Mouse (Mus musculus): Measurements from ENCODE around the gene Vmn1r58. TPM values are rescaled to one million over a fixed set of nuclear protein-coding genes. Genes with fewer than 3 reads are reported as not detected.
"Not testable (repeated sequence)": the region's sequence is repeated elsewhere in the genome, so short reads cannot be mapped to it uniquely, and the experiment has no call there.

Vmn1r58 gene
- not detected in 2 replicates for polyA plus RNA-seq (2015; fragmentation: Nextera tagmentation; extraction: Ambion mirVana)

DNA sequence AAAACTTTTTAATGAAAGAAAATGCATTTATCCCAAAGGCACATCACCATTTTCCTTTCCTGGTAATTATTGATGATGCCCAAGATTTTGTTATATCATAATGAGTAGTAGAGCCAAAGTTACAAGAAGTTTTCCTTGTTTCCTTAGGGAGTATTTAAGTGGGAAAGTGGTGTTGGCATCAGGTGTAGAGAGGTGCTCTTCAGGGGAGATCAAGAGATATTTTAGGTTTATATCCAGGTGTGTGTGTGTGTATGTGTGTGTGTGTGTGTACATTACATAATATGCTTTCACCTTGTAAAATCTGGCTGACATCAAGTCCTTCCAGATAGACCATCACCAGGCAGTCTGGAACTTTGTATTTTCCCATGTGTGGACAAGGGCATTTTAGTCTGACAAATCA lies at the start of gene Vmn1r58:
TSS of gene Vmn1r58 (minus strand) at position 101 of the 400 bp plus-strand sequence.
- not testable (repeated sequence) for ATAC-seq (ENCODE audit: low read depth); H3K4me1 ChIP-seq (replicated peaks; ENCODE audit: control insufficient read depth, insufficient read depth, low read length); H3K9me3 ChIP-seq (ENCODE audit: control insufficient read depth, low read length); H3K36me3 ChIP-seq (ENCODE audit: control insufficient read depth, insufficient read depth, low read length); H3K4me3 ChIP-seq (ENCODE audit: low read length); H3K9ac ChIP-seq (ENCODE audit: low read length); H3K4me2 ChIP-seq (ENCODE audit: low read depth, low read length); H3K27me3 ChIP-seq (ENCODE audit: control insufficient read depth, insufficient read depth, low read depth, low read length); H3K27ac ChIP-seq (ENCODE audit: low read length)

DNA sequence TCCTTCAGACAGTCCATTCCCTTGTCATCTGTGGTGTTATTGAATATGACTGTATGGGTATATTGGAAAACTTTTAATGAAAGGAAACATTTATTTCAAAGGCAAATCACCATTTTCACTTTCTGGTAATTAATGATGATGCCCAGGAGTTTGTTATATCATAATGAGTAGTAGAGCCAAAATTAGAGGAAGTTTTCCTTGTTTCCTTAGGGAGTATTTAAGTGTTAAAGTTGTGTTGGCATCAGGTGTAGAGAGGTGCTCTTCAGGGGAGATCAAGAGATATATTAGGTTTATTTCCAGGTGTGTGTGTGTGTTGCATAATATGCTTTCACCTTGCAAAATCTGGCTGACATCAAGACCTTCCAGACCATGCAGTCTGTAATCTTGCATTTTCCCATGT lies 43.5 kb upstream of the Vmn1r58 start, which contains the start of gene Vmn1r59:
TSS of gene Vmn1r59 (minus strand) at position 101 of the 400 bp plus-strand sequence.
- H3K9me3 ChIP-seq (ENCODE audit: control insufficient read depth, low read length): peaks cover 6% of the 10 kb centered on the region
- H3K27me3 ChIP-seq (ENCODE audit: control insufficient read depth, insufficient read depth, low read depth, low read length): no peaks in the 10 kb centered on the region
- H3K4me2 ChIP-seq (ENCODE audit: low read depth, low read length): no peak within 1 kb of the TSS
- H3K4me3 ChIP-seq (ENCODE audit: low read length): no peak within 1 kb of the TSS
- no peaks in the 10 kb centered on the region for H3K4me1 ChIP-seq (replicated peaks; ENCODE audit: control insufficient read depth, insufficient read depth, low read length)
- H3K27ac ChIP-seq (ENCODE audit: low read length): no peak within 1 kb of the TSS
- no peak for ATAC-seq (ENCODE audit: low read depth)
- no peak within 1 kb of the TSS for H3K9ac ChIP-seq (ENCODE audit: low read length)
- H3K36me3 ChIP-seq (ENCODE audit: control insufficient read depth, insufficient read depth, low read length): no peaks in the 10 kb centered on the region

DNA sequence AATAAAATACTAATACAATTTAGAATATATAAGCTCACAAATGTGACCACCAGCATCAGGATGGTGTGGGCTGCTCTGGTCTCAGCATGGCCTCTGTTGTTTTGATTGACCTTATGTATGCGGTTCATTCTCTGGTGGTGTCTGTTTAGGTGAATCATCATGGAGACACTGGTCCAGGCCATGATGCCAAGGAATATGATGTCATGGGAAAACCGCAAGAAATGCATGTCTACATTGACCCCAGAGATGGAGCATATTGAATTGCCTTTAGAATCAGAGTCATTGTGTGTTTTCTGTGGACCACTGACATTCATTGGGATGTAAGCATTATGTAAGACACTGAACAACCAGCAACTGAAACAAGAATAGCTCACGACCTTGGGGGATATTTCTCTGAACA lies 40.8 kb upstream of the Vmn1r58 start:
- not testable (repeated sequence) for H3K9me3 ChIP-seq (ENCODE audit: control insufficient read depth, low read length); H3K9ac ChIP-seq (ENCODE audit: low read length); ATAC-seq (ENCODE audit: low read depth); H3K27ac ChIP-seq (ENCODE audit: low read length); H3K4me2 ChIP-seq (ENCODE audit: low read depth, low read length); H3K4me3 ChIP-seq (ENCODE audit: low read length); H3K4me1 ChIP-seq (replicated peaks; ENCODE audit: control insufficient read depth, insufficient read depth, low read length); H3K27me3 ChIP-seq (ENCODE audit: control insufficient read depth, insufficient read depth, low read depth, low read length); H3K36me3 ChIP-seq (ENCODE audit: control insufficient read depth, insufficient read depth, low read length)
- WGBS: 60% methylated on average over 3 of the region's 3 CpGs

DNA sequence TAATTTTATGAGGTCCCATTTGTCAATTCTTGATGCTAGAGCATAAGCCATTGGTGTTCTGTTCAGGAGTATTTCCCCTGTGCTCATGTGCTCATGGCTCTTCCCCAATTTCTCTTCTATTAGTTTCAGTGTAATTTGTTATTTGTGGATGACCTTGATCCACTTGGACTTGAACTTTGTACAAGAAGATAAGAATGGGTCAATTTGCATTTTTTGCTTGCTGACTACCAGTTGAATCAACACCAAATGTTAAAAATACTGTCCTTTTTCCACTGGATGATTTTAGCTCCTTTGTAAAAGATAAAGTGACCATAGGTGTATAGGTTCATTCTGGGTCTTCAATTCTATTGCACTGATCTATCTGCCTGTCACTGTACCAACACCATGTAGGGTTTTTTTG lies 35.4 kb upstream of the Vmn1r58 start:
- H3K9ac ChIP-seq (ENCODE audit: low read length): no peak overlapping the region
- no peak overlapping the region for H3K27ac ChIP-seq (ENCODE audit: low read length)
- H3K9me3 ChIP-seq (ENCODE audit: control insufficient read depth, low read length): no peaks in the 10 kb centered on the region
- no peak for ATAC-seq (ENCODE audit: low read depth)
- H3K36me3 ChIP-seq (ENCODE audit: control insufficient read depth, insufficient read depth, low read length): no peaks in the 10 kb centered on the region
- no peaks in the 10 kb centered on the region for H3K4me1 ChIP-seq (replicated peaks; ENCODE audit: control insufficient read depth, insufficient read depth, low read length)
- no peak overlapping the region for H3K4me2 ChIP-seq (ENCODE audit: low read depth, low read length)
- no peak overlapping the region for H3K4me3 ChIP-seq (ENCODE audit: low read length)
- H3K27me3 ChIP-seq (ENCODE audit: control insufficient read depth, insufficient read depth, low read depth, low read length): no peaks in the 10 kb centered on the region

DNA sequence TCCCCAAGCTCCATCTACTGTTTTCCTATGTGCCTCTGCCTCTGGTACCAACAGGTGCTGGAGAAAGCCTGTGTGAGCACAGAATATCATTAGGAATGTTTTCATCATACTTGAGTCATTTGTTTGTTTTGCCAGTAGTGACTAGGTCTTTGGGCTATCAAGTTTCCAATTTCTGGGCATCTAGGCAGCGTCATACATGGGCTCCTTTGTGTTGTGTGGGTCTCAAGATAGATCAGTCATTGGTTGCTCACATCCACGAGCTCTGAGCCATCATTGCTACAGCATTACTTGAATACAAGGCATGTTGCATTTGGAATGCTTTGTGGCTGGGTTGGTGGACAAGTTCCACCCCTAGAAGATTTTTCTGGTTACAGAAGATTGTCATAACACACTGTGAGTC lies 7.0 kb downstream of the Vmn1r58 start:
- Histone ChIP-seq H3K4me3 (ENCODE audit: low read length) (no peak overlapping the region), H3K4me2 (ENCODE audit: low read depth, low read length) (no peak overlapping the region), H3K36me3 (ENCODE audit: control insufficient read depth, insufficient read depth, low read length) (no peaks in the 10 kb centered on the region), H3K9me3 (ENCODE audit: control insufficient read depth, low read length) (no peaks in the 10 kb centered on the region; the same call in 1 of the 2 replicates), H3K27me3 (ENCODE audit: control insufficient read depth, insufficient read depth, low read depth, low read length) (no peaks in the 10 kb centered on the region), H3K9ac (ENCODE audit: low read length) (no peak overlapping the region), H3K27ac (ENCODE audit: low read length) (no peak overlapping the region), H3K4me1 (replicated peaks; ENCODE audit: control insufficient read depth, insufficient read depth, low read length) (no peaks in the 10 kb centered on the region)
- WGBS: 26% methylated on average over 2 of the region's 2 CpGs
- ATAC-seq (ENCODE audit: low read depth): no peak

DNA sequence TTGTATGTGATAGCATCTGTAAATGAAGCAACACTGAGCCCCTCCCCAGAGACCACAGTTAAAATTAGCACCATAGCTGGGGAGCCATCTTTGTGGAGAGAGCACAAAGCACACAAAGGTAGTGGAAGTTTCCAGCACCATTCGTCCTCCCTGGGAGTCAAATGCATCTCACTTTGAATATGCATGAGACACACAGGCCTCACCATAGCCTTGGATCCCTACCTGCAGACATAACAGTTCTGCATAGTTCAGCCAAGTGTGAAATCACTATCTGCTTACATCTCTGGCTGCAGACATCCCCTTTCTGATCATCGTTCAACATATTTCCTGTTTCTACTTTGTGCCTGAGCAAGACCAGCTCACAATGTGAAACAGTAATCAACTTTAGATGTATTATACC lies 46.5 kb downstream of the Vmn1r58 start:
- no peaks in the 10 kb centered on the region for H3K36me3 ChIP-seq (ENCODE audit: control insufficient read depth, insufficient read depth, low read length)
- WGBS: 73% methylated on average over 2 of the region's 2 CpGs
- H3K9ac ChIP-seq (ENCODE audit: low read length): no peak overlapping the region
- ATAC-seq (ENCODE audit: low read depth): no peak
- H3K4me2 ChIP-seq (ENCODE audit: low read depth, low read length): no peak overlapping the region
- H3K9me3 ChIP-seq (ENCODE audit: control insufficient read depth, low read length): peaks cover 3% of the 10 kb centered on the region
- H3K4me3 ChIP-seq (ENCODE audit: low read length): no peak overlapping the region
- no peak overlapping the region for H3K27ac ChIP-seq (ENCODE audit: low read length)
- H3K27me3 ChIP-seq (ENCODE audit: control insufficient read depth, insufficient read depth, low read depth, low read length): no peaks in the 10 kb centered on the region
- no peaks in the 10 kb centered on the region for H3K4me1 ChIP-seq (replicated peaks; ENCODE audit: control insufficient read depth, insufficient read depth, low read length)

DNA sequence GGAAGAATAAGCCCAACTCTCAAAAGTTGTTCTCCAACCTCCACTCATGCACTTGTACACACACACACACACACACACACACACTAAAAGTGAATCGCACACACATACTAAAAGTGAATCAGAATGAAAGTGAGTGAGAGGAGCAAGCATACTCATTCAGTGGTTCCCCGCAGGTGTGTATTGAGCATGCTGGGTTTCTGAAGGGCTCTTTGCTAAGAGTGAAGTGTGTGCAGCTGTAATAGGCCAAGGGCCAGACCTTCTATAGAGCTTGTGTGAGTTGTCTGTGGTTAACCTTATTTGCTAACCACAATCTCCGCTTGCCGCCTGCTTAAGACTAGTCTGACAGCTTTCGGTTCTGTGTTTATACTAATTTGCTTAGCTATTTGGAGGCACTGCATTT lies 49.6 kb downstream of the Vmn1r58 start:
- Histone ChIP-seq H3K4me1 (replicated peaks; ENCODE audit: control insufficient read depth, insufficient read depth, low read length) (no peaks in the 10 kb centered on the region), H3K4me3 (ENCODE audit: low read length) (no peak overlapping the region), H3K36me3 (ENCODE audit: control insufficient read depth, insufficient read depth, low read length) (no peaks in the 10 kb centered on the region), H3K27me3 (ENCODE audit: control insufficient read depth, insufficient read depth, low read depth, low read length) (no peaks in the 10 kb centered on the region), H3K27ac (ENCODE audit: low read length) (no peak overlapping the region), H3K4me2 (ENCODE audit: low read depth, low read length) (no peak overlapping the region), H3K9me3 (ENCODE audit: control insufficient read depth, low read length) (peaks cover 3% of the 10 kb centered on the region), H3K9ac (ENCODE audit: low read length) (no peak overlapping the region)
- no peak for ATAC-seq (ENCODE audit: low read depth)
- 92% methylated on average over 5 of the region's 5 CpGs for WGBS

Other genes starting within 250 kb of the Vmn1r58 start
- gene Vmn1r56, start 216.6 kb downstream of the Vmn1r58 start, polyA plus RNA-seq (2015; fragmentation: Nextera tagmentation; extraction: Ambion mirVana): not detected in 2 replicates
- gene Vmn1r57, start 194.9 kb downstream of the Vmn1r58 start, polyA plus RNA-seq (2015; fragmentation: Nextera tagmentation; extraction: Ambion mirVana): not detected in 2 replicates
- gene Gm5065, start 62.9 kb downstream of the Vmn1r58 start, polyA plus RNA-seq (2015; fragmentation: Nextera tagmentation; extraction: Ambion mirVana): not detected in 2 replicates
- not detected in 2 replicates for gene Nlrp2, start 62.4 kb downstream of the Vmn1r58 start, polyA plus RNA-seq (2015; fragmentation: Nextera tagmentation; extraction: Ambion mirVana)
- gene Vmn1r59, start 43.4 kb upstream of the Vmn1r58 start, polyA plus RNA-seq (2015; fragmentation: Nextera tagmentation; extraction: Ambion mirVana): not detected in 2 replicates
- gene Vmn2r28, start 80.6 kb upstream of the Vmn1r58 start, polyA plus RNA-seq (2015; fragmentation: Nextera tagmentation; extraction: Ambion mirVana): not detected in 2 replicates
- not detected in 2 replicates for gene Vmn1r60, start 133.9 kb upstream of the Vmn1r58 start, polyA plus RNA-seq (2015; fragmentation: Nextera tagmentation; extraction: Ambion mirVana)
- not detected in 2 replicates for gene Vmn1r61, start 199.9 kb upstream of the Vmn1r58 start, polyA plus RNA-seq (2015; fragmentation: Nextera tagmentation; extraction: Ambion mirVana)